Mouse (Mus musculus) embryonic fibroblast, embryonic 13.5 days (primary cell): ENCODE measurements around the gene Cd22.
"Not testable (repeated sequence)": the region's sequence is repeated elsewhere in the genome, so short reads cannot be mapped to it uniquely, and the experiment has no call there.

Experiments used
- CTCF ChIP-seq: IDR thresholded peaks from 2 replicates; pipeline ENCODE4 v1.5.1; 2011; ENCODE audit warnings: mild to moderate bottlenecking, control low read depth, low read length, moderate library complexity, borderline replicate concordance; ENCODE audit not compliant: insufficient read depth
- POLR2A ChIP-seq: IDR thresholded peaks from 2 replicates; pipeline ENCODE4 v1.6.1; 2011; ENCODE audit warnings: low read depth, mild to moderate bottlenecking, control low read depth, low read length, moderate library complexity

DNA sequence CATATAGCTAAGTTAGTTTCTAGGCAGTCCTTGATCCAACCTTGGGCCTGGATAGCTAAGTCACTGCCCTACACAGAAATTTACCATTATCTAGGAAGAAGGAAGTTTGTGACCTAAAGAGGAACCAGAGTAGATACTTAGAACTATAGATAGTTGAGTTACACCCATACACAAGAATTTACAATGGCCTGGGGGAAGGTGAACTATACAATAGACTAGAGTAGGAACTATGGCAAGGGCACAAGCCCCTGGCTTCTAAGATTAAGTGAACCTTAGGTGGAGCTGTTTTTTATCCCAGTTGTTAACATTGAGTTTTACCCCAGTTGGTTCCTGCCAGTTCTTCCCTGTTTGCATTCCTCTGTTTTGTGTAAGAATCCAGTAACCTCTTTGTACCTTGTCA is 51.3 kb downstream of the Cd22 start:
- not testable (repeated sequence) for TF ChIP-seq POLR2A, CTCF
